Mouse (Mus musculus): Measurements from ENCODE around the gene Rpa1. TPM values are rescaled to one million over a fixed set of nuclear protein-coding genes. Genes with fewer than 3 reads are reported as not detected.

Rpa1 gene
- polyA plus RNA-seq, 1 experiment, result 17.1 TPM

DNA sequence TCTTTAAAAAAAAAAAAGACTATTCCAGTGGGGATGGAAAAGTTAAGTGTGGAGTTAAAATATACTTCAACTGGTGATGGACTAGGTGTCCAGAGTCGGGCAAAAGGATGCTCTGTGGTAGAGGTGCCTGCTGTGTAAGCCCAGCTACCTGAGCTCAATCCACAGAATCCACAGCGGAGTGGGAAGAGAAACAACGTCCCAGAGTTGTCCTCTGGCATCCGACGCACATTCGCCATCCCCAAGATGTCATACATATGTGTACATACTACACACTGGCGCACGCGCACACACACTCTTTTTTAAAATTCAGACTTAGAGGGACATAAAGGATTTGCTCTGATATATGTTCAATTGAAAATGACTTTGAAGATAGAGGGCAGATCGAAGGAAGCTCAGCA, 937 bp downstream of the Rpa1 start:
- no peak for DNase-seq
- 29% methylated on average over 10 of the region's 10 CpGs for WGBS
- no peak for TF ChIP-seq POLR2A (IDR thresholded peaks at IDR 0.05; ENCODE audit: borderline replicate concordance, extremely low read depth, low read depth, low read length)
- no peak for TF ChIP-seq CTCF (IDR thresholded peaks at IDR 0.05; ENCODE audit: insufficient read depth, low read length)
- H3K4me3 ChIP-seq (replicated peaks; ENCODE audit: extremely low read depth, low read depth, low read length), result no peak overlapping the region
- peaks cover 3% of the 10 kb centered on the region; the same call in 1 of the 2 replicates for H3K4me1 ChIP-seq (ENCODE audit: control insufficient read depth, insufficient read depth, low read length)

DNA sequence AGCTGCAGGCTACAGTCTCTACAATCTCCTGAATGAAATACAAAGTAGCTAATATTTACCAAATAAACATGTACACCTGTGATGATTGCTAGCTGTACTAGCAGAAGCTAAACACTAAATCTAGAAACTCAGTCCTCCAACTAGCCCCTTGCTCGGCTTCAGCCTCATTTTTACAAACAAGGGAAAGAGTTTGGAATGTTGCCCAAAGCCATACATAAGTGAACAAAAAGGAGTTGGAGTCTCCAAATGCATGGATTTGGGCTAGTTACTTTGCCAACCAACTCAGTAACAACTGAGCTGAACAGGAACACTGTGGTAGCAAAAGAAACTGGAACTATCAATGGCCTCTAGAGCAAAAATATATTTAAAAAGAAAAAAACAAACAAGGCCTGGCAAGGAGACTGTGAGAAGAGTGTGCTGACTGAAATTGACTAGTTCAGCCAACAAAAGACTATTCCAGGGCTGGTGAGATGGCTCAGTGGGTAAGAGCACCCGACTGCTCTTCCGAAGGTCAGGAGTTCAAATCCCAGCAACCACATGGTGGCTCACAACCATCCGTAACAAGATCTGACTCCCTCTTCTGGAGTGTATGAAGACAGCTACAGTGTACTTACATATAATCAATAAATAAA, 1.5 kb downstream of the Rpa1 start:
- WGBS, result 37% methylated on average over 4 of the region's 4 CpGs
- H3K4me3 ChIP-seq (replicated peaks; ENCODE audit: extremely low read depth, low read depth, low read length), result no peak overlapping the region
- TF ChIP-seq CTCF (IDR thresholded peaks at IDR 0.05; ENCODE audit: insufficient read depth, low read length) (no peak), POLR2A (IDR thresholded peaks at IDR 0.05; ENCODE audit: borderline replicate concordance, extremely low read depth, low read depth, low read length) (no peak)

DNA sequence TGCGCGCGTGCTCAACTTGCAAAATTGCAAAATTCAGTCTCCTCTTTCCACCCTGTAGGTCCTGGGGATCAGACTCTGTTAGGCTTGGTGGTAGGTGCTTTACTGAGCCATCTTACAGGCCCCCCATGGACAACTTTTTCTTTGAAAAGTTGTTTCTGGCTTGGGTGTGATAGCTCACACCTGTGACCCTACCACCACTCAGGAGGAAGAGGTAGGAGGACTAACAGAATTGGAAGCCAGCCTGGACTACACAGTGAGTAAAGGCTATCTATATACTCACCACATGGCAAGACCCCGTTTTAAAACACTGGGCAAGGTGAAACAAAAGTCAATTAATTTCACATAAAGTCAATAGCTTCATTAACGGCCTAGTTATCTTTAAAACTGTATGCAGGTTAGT, 3.4 kb downstream of the Rpa1 start:
- WGBS, result 83% methylated on average over 5 of the region's 5 CpGs
- no peak for DNase-seq
- H3K4me1 ChIP-seq (ENCODE audit: control insufficient read depth, insufficient read depth, low read length), result peaks cover 3% of the 10 kb centered on the region; the same call in 1 of the 2 replicates

More for the DNA sequence above, 1.5 kb downstream of the Rpa1 start:
- no peak for DNase-seq
- peaks cover 3% of the 10 kb centered on the region; the same call in 1 of the 2 replicates for H3K4me1 ChIP-seq (ENCODE audit: control insufficient read depth, insufficient read depth, low read length)

DNA sequence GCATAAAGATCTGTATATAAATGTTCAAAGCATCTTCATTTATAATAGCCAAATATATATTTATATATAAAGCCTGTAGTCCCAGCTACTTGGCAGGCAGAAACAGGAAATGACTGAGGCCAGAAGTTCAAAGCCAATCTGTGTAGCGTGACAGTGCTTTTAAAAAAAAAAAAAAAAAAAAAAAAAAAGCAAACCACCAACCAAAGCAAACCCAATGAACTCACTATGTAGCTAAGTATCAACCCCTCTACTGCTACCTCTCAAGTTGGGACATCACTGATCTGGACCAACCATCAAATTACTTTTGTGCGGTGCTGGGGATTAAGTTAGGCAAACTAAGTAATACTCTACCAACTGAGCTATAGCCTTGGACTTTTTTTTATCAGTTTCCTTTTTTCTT, 4.0 kb downstream of the Rpa1 start:
- no peak for TF ChIP-seq CTCF (IDR thresholded peaks at IDR 0.05; ENCODE audit: insufficient read depth, low read length)
- no peak for TF ChIP-seq POLR2A (IDR thresholded peaks at IDR 0.05; ENCODE audit: borderline replicate concordance, extremely low read depth, low read depth, low read length)
- H3K4me1 ChIP-seq (ENCODE audit: control insufficient read depth, insufficient read depth, low read length), result peaks cover 3% of the 10 kb centered on the region; the same call in 1 of the 2 replicates
- WGBS, result 50% methylated on average over 2 of the region's 2 CpGs
- no peak overlapping the region for H3K4me3 ChIP-seq (replicated peaks; ENCODE audit: extremely low read depth, low read depth, low read length)
- DNase-seq, result no peak

More for the DNA sequence above, 3.4 kb downstream of the Rpa1 start:
- no peak for TF ChIP-seq CTCF (IDR thresholded peaks at IDR 0.05; ENCODE audit: insufficient read depth, low read length)
- no peak for TF ChIP-seq POLR2A (IDR thresholded peaks at IDR 0.05; ENCODE audit: borderline replicate concordance, extremely low read depth, low read depth, low read length)
- H3K4me3 ChIP-seq (replicated peaks; ENCODE audit: extremely low read depth, low read depth, low read length), result no peak overlapping the region

DNA sequence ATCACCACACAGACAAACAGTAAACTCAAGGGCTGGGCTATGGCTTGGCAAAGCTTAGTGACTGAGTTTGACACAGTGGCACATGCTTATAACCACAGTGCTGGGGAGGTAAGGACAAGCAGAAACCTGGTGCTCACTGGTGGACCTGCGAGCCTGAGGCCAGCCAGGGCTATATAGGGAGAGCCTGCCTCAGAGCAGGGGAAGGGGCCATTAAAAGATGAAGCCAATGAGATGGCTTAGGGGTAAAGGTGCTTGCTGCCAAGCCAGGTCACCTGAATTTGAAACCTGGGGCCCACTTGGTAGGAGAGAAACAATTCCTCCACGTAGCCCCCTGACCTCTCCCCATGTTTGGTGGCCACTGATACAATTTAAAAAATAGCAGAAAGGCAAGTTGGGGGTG, 5.0 kb downstream of the Rpa1 start:
- WGBS, result 93% methylated on average over 2 of the region's 2 CpGs
- TF ChIP-seq POLR2A (IDR thresholded peaks at IDR 0.05; ENCODE audit: borderline replicate concordance, extremely low read depth, low read depth, low read length) (no peak), CTCF (IDR thresholded peaks at IDR 0.05; ENCODE audit: insufficient read depth, low read length) (no peak)
- no peak for DNase-seq
- Histone ChIP-seq H3K4me1 (ENCODE audit: control insufficient read depth, insufficient read depth, low read length) (peaks cover 5% of the 10 kb centered on the region; the same call in 1 of the 2 replicates), H3K4me3 (replicated peaks; ENCODE audit: extremely low read depth, low read depth, low read length) (no peak overlapping the region)

GRCm38 (mm10) chr11:75340698-75341345, 7.3 kb downstream of the Rpa1 start:
- Histone ChIP-seq H3K4me3 (replicated peaks; ENCODE audit: extremely low read depth, low read depth, low read length) (no peak overlapping the region), H3K4me1 (ENCODE audit: control insufficient read depth, insufficient read depth, low read length) (peaks cover 6% of the 10 kb centered on the region)
- WGBS, result 84% methylated on average over 12 of the region's 12 CpGs
- TF ChIP-seq CTCF (IDR thresholded peaks at IDR 0.05; ENCODE audit: insufficient read depth, low read length) (no peak), POLR2A (IDR thresholded peaks at IDR 0.05; ENCODE audit: borderline replicate concordance, extremely low read depth, low read depth, low read length) (no peak)
- DNase-seq, result no peak

DNA sequence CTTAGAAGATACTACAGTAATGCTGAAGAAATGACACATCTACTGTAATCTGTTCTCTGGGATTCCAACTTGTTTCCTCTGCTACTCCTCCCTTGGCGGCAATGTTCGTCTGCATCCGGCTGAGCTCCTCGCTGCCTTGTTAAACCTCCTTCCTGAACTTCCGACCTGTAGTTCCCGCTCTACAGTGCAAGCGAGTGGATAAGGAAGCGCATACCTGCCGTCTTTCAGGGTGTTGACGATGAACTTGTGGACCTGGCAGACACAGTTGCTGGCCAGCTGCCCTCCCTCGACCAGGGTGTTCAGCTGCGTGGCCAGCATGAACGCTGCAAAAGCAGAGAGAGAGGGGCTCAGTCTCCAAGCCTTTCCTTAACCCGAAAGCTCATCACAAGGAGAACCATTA, 8.0 kb downstream of the Rpa1 start:
- Histone ChIP-seq H3K4me1 (ENCODE audit: control insufficient read depth, insufficient read depth, low read length) (peaks cover 6% of the 10 kb centered on the region), H3K4me3 (replicated peaks; ENCODE audit: extremely low read depth, low read depth, low read length) (no peak overlapping the region)
- 76% methylated on average over 14 of the region's 14 CpGs for WGBS
- no peak for TF ChIP-seq CTCF (IDR thresholded peaks at IDR 0.05; ENCODE audit: insufficient read depth, low read length)
- TF ChIP-seq POLR2A (IDR thresholded peaks at IDR 0.05; ENCODE audit: borderline replicate concordance, extremely low read depth, low read depth, low read length), result no peak
- no peak for DNase-seq

DNA sequence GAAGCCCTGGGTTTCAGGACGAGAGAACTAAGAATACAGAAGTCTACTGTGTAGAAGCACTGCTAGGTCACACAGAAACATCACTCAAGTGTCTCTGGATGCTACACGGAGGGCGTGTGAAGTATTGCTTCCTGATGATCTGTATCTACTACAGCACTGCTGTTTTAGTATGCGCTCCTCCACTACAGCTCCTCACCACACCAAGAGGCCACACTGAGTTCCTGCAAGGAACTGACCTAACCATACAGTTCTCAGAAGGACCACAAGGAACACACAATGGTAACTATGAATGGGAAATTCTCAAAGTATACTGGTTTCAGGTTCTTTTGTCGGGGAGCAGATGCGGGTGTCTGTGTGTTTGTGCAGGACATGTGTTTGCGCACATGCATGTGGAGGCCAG, 10.9 kb downstream of the Rpa1 start:
- 72% methylated on average over 7 of the region's 7 CpGs for WGBS
- Histone ChIP-seq H3K4me1 (ENCODE audit: control insufficient read depth, insufficient read depth, low read length) (peaks cover 6% of the 10 kb centered on the region), H3K4me3 (replicated peaks; ENCODE audit: extremely low read depth, low read depth, low read length) (no peak overlapping the region)
- no peak for DNase-seq
- no peak for TF ChIP-seq POLR2A (IDR thresholded peaks at IDR 0.05; ENCODE audit: borderline replicate concordance, extremely low read depth, low read depth, low read length)
- no peak for TF ChIP-seq CTCF (IDR thresholded peaks at IDR 0.05; ENCODE audit: insufficient read depth, low read length)

- no peak for TF ChIP-seq CTCF (IDR thresholded peaks at IDR 0.05; ENCODE audit: insufficient read depth, low read length)
- no peak for TF ChIP-seq POLR2A (IDR thresholded peaks at IDR 0.05; ENCODE audit: borderline replicate concordance, extremely low read depth, low read depth, low read length)
Observed at GRCm38 (mm10) chr11:75336676-75337075, 11.4 kb downstream of the Rpa1 start.

GRCm38 (mm10) chr11:75325969-75326311, 22.2 kb downstream of the Rpa1 start:
- no peak overlapping the region for H3K4me3 ChIP-seq (replicated peaks; ENCODE audit: extremely low read depth, low read depth, low read length)
- TF ChIP-seq POLR2A (IDR thresholded peaks at IDR 0.05; ENCODE audit: borderline replicate concordance, extremely low read depth, low read depth, low read length) (no peak), CTCF (IDR thresholded peaks at IDR 0.05; ENCODE audit: insufficient read depth, low read length) (no peak)
- WGBS, result 59% methylated on average over 7 of the region's 7 CpGs
- DNase-seq, result no peak
- H3K4me1 ChIP-seq (ENCODE audit: control insufficient read depth, insufficient read depth, low read length), result peaks cover 3% of the 10 kb centered on the region; the same call in 1 of the 2 replicates

More at GRCm38 (mm10) chr11:75336676-75337075, 11.4 kb downstream of the Rpa1 start:
- no peak for DNase-seq
- Histone ChIP-seq H3K4me3 (replicated peaks; ENCODE audit: extremely low read depth, low read depth, low read length) (no peak overlapping the region), H3K4me1 (ENCODE audit: control insufficient read depth, insufficient read depth, low read length) (peaks cover 6% of the 10 kb centered on the region)
- 48% methylated on average over 8 of the region's 8 CpGs for WGBS

All from lung, adult 2 months (tissue).